Mouse (Mus musculus) cerebellum, postnatal 10 days (tissue): ENCODE measurements around the gene Ubr1.

Experiments
- DNase-seq, 2 experiments: peaks; one replicate each; pipeline ENCODE4 v3.0.0; 2021; ENCODE audit warnings: mixed read lengths in 2 of 2

The Ubr1 gene

GRCm38 (mm10) chr2:120852626-120853025 lies 117.9 kb downstream of the Ubr1 start:
- no peak for DNase-seq

- DNase-seq: peak; percentile 99
Observed at GRCm38 (mm10) chr2:120850424-120851082, 120.0 kb downstream of the Ubr1 start, which contains the start of gene Ttbk2. Ttbk2 (minus strand) TSS chr2:120850604.

- DNase-seq: peak; percentile 76 to 77
Observed at GRCm38 (mm10) chr2:120849449-120850423, 120.8 kb downstream of the Ubr1 start, which contains the start of gene Cdan1. Cdan1 (minus strand) TSS chr2:120850128.

GRCm38 (mm10) chr2:120845280-120845679 lies 125.2 kb downstream of the Ubr1 start:
- DNase-seq: no peak

- no peak for DNase-seq
Observed at GRCm38 (mm10) chr2:120843990-120844389, 126.5 kb downstream of the Ubr1 start.

- no peak for DNase-seq
Observed at GRCm38 (mm10) chr2:120841211-120841610, 129.3 kb downstream of the Ubr1 start.

GRCm38 (mm10) chr2:120835167-120835566 lies 135.3 kb downstream of the Ubr1 start:
- DNase-seq: no peak

- DNase-seq: no peak
Observed at GRCm38 (mm10) chr2:120826936-120827638, 143.4 kb downstream of the Ubr1 start.
